Mouse (Mus musculus) heart, adult 2 months (tissue): ENCODE measurements around the gene Vegfd.

Source experiments
- CTCF ChIP-seq: fragments of 200-600 bp; IDR thresholded peaks from 2 replicates; pipeline ENCODE4 v1.8.1; 2022; ENCODE audit warnings: antibody characterized with exemption, mild to moderate bottlenecking, moderate library complexity
- POLR2A ChIP-seq: fragments of 200-500 bp; IDR thresholded peaks from 2 replicates; pipeline ENCODE4 v1.6.1; 2011; ENCODE audit warnings: mild to moderate bottlenecking, low read depth, low read length, control low read depth; ENCODE audit not compliant: insufficient read depth

- no peak for TF ChIP-seq CTCF
- TF ChIP-seq POLR2A: no peak
Measured at GRCm38 (mm10) chrX:164432682-164433081, 59.5 kb downstream of the Vegfd start.
